Mouse (Mus musculus) midbrain, embryonic 13.5 days (tissue): ENCODE data around the gene Olfr705. TPM values are rescaled to one million over a fixed set of nuclear protein-coding genes. Genes with fewer than 3 reads are reported as not detected.
"Not testable (repeated sequence)": the region's sequence is repeated elsewhere in the genome, so short reads cannot be mapped to it uniquely, and the experiment has no call there.

Experiments
- ATAC-seq: fragments of 200-750 bp; cut with Nextera tagmentation; 2 replicates; pipeline ENCODE4 v1.8.0; 2017; ENCODE audit warnings: mild to moderate bottlenecking, moderate TSS enrichment, moderate library complexity
- H3K27ac ChIP-seq: fragments of 300-500 bp; sonication (generic); 2 replicates; pipeline ENCODE4 v1.5.1; 2015; ENCODE audit warnings: inconsistent platforms, mild to moderate bottlenecking, moderate library complexity
- H3K27me3 ChIP-seq: fragments of 300-500 bp; sonication (generic); 2 replicates; pipeline ENCODE4 v1.6.1; 2015; ENCODE audit warnings: mild to moderate bottlenecking, inconsistent platforms
- H3K36me3 ChIP-seq: fragments of 300-500 bp; sonication (generic); 2 replicates; pipeline ENCODE4 v1.6.1; 2015; ENCODE audit warnings: mild to moderate bottlenecking, inconsistent platforms
- H3K4me1 ChIP-seq: fragments of 300-500 bp; sonication (generic); replicated peaks from 2 replicates; pipeline ENCODE4 v1.6.1; 2015; ENCODE audit warnings: inconsistent platforms
- H3K4me2 ChIP-seq: fragments of 300-500 bp; sonication (generic); replicated peaks from 2 replicates; pipeline ENCODE4 v1.6.1; 2015; ENCODE audit warnings: moderate library complexity, mild to moderate bottlenecking, inconsistent platforms
- H3K4me3 ChIP-seq: fragments of 300-500 bp; sonication (generic); replicated peaks from 2 replicates; pipeline ENCODE4 v1.5.1; 2015; ENCODE audit warnings: mild to moderate bottlenecking, inconsistent platforms
- H3K9ac ChIP-seq: fragments of 300-500 bp; sonication (generic); replicated peaks from 2 replicates; pipeline ENCODE4 v1.6.1; 2015; ENCODE audit warnings: mild to moderate bottlenecking, inconsistent platforms
- H3K9me3 ChIP-seq: fragments of 300-500 bp; sonication (generic); 2 replicates; pipeline ENCODE4 v1.6.1; 2016; ENCODE audit warnings: mild to moderate bottlenecking, inconsistent platforms
- WGBS: fragments of 180-500 bp; shearing (Covaris S2); methylation state at CpG from one replicate; pipeline ENCODE4 v1.1.7; 2015; 5-methylcytosine and 5-hydroxymethylcytosine counted together
- polyA plus RNA-seq: library from polyadenylated mRNA; unstranded; fragments of >200 nt; fragmentation: Nextera tagmentation; extraction: Ambion mirVana; gene quantifications from 2 replicates; pipeline ENCODE4 v1.2.1, GENCODE M21; 2015

The Olfr705 gene
- polyA plus RNA-seq: not detected in 2 replicates

DNA sequence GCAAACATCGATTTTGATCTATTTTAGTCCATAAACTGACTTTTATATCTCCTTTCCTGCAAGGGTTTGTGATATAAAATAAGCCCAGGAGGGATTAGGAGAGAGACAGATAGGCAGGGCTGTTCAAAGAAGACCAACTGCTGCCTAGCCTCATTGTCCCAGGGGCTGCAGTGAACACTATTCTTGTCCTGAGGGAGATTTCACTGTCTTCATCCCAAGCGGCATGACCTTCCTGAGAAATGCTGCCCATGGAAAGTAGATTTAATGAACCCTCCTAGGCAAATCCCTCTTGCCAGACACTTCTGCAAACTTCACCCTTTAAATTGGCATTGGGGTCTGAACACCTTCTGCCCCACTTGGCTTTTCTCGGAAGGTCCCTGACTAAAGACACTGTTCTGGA, at the start of gene Olfr705:
Olfr705 (minus strand) TSS at position 101 of the 400 bp plus-strand sequence.
- H3K4me2 ChIP-seq: no peak within 1 kb of the TSS
- no peaks in the 10 kb centered on the region for H3K9me3 ChIP-seq
- no peaks in the 10 kb centered on the region for H3K27me3 ChIP-seq
- H3K4me1 ChIP-seq: no peaks in the 10 kb centered on the region
- no peak within 1 kb of the TSS for H3K27ac ChIP-seq
- no peak for ATAC-seq
- 82% methylated on average over 3 of the region's 3 CpGs for WGBS
- H3K9ac ChIP-seq: no peak within 1 kb of the TSS
- H3K4me3 ChIP-seq: no peak within 1 kb of the TSS
- no peaks in the 10 kb centered on the region for H3K36me3 ChIP-seq

- not testable (repeated sequence) for H3K9me3 ChIP-seq, H3K4me3 ChIP-seq, H3K27ac ChIP-seq, H3K4me1 ChIP-seq, H3K4me2 ChIP-seq, H3K27me3 ChIP-seq, ATAC-seq, H3K36me3 ChIP-seq, H3K9ac ChIP-seq
- 82% methylated on average over 7 of the region's 7 CpGs for WGBS
Measured at GRCm38 (mm10) chr7:106920961-106921360, 44.3 kb upstream of the Olfr705 start.

- H3K27ac ChIP-seq: no peak within 1 kb of the TSS
- H3K4me2 ChIP-seq: no peak within 1 kb of the TSS
- no peaks in the 10 kb centered on the region for H3K9me3 ChIP-seq
- H3K27me3 ChIP-seq: no peaks in the 10 kb centered on the region
- H3K9ac ChIP-seq: no peak within 1 kb of the TSS
- ATAC-seq: no peak
- no peak within 1 kb of the TSS for H3K4me3 ChIP-seq
- H3K36me3 ChIP-seq: no peaks in the 10 kb centered on the region
- 78% methylated on average over 2 of the region's 2 CpGs for WGBS
- H3K4me1 ChIP-seq: no peaks in the 10 kb centered on the region
Measured at GRCm38 (mm10) chr7:106907676-106908075, 31.0 kb upstream of the Olfr705 start, which contains the start of gene Olfr1532-ps1. TSS of gene Olfr1532-ps1 (plus strand) at chr7:106908001.

DNA sequence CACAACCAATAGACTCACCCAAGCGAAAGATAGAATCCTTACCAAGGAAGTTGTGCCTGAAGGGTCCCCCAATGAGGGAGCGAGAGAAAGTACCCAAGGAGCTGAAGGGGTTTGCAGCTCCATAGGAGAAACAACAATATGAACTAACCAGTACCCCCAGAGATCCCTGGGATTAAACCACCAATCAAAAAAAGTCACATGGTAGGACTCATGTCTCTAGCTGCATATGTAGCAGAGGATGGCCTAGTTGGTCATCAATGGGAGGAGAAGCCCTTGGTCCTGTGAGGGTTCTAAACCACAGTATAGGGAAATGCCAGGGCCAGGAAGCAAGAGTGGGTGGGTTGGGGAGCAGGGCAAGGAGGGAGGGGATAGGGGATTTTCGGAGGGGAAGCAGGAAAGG, 24.4 kb upstream of the Olfr705 start, which contains the start of gene Olfr707:
Olfr707 (minus strand) TSS at position 101 of the 400 bp plus-strand sequence.
- not testable (repeated sequence) for H3K36me3 ChIP-seq, H3K9me3 ChIP-seq, ATAC-seq, H3K27ac ChIP-seq, H3K9ac ChIP-seq, H3K27me3 ChIP-seq, H3K4me2 ChIP-seq, H3K4me1 ChIP-seq, H3K4me3 ChIP-seq
- 91% methylated on average over 3 of the region's 3 CpGs for WGBS

DNA sequence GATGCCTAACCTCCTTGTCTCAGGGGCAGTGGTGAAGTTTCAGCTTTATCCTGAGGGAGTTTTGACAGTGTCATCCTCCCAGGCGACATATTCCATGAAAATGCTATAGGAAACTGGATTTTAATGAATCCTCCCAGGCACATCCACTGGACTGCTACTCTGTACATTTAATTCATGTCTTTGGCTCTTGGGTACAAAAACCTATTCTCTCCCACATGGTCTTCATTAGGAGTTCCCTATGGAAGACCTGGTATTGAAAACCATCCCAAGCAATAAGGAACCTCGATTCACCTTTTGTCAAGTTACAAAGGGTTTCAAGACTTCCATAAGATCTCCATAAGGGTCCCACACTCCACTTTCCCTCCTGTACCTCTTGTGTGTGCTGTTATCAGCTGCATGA, 11.4 kb upstream of the Olfr705 start, which contains the start of gene Olfr706:
Olfr706 (minus strand) TSS at position 101 of the 400 bp plus-strand sequence.
- Histone ChIP-seq H3K9me3 (no peaks in the 10 kb centered on the region), H3K36me3 (no peaks in the 10 kb centered on the region), H3K27me3 (no peaks in the 10 kb centered on the region), H3K4me2 (no peak within 1 kb of the TSS), H3K4me3 (no peak within 1 kb of the TSS), H3K27ac (no peak within 1 kb of the TSS), H3K9ac (no peak within 1 kb of the TSS), H3K4me1 (no peaks in the 10 kb centered on the region)
- 91% methylated on average over 2 of the region's 2 CpGs for WGBS
- ATAC-seq: no peak

DNA sequence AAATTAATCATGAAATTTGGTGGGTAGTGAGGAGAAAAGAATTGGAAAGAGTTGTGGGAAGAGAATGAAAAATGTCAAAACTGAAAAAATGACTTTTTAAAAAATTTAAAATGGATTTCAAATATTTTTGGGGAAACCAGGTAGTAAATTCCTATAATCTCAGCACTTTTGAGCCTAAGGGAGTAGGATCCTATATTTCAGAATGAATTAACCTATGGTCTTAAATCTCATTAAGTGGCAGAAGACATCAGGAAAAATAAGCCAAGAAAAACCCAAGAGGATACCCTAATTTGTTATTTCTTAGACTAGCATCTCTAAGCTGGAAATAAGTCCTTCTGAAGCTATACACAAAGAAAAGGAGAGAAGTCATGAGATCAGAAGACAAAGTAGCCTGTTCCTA, 13.8 kb downstream of the Olfr705 start, which contains the start of gene Olfr704:
Olfr704 (plus strand) TSS at position 301 of the 400 bp plus-strand sequence.
- Histone ChIP-seq H3K4me1 (no peaks in the 10 kb centered on the region), H3K9me3 (no peaks in the 10 kb centered on the region), H3K4me3 (no peak within 1 kb of the TSS), H3K36me3 (no peaks in the 10 kb centered on the region), H3K27ac (no peak within 1 kb of the TSS), H3K4me2 (no peak within 1 kb of the TSS), H3K9ac (no peak within 1 kb of the TSS), H3K27me3 (no peaks in the 10 kb centered on the region)
- no peak for ATAC-seq

DNA sequence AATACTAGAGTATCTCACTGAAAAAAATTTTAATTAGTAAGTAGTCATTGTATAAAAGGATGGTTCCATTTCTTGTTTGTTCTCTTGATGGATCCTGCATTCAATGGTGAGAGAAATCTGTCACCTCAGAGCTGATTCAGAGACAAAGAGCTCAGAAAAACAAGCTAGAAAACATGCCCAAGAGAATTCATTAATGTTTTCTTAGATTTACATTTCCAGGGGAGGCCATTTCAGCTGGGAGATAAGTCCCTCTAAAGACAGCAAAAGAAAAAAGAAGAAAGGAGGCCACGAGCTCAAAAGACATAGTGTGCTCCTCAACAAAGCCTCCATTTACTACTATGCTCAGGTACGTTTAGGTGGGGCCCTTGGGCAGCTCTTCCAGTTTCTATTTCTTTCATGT, 33.6 kb downstream of the Olfr705 start, which contains the start of gene Olfr703:
Olfr703 (plus strand) TSS at position 301 of the 400 bp plus-strand sequence.
- H3K27me3 ChIP-seq: no peaks in the 10 kb centered on the region
- H3K27ac ChIP-seq: no peak within 1 kb of the TSS
- no peak for ATAC-seq
- no peak within 1 kb of the TSS for H3K4me2 ChIP-seq
- H3K9me3 ChIP-seq: no peaks in the 10 kb centered on the region
- H3K4me1 ChIP-seq: no peaks in the 10 kb centered on the region
- 58% methylated on average over 2 of the region's 2 CpGs for WGBS
- H3K4me3 ChIP-seq: no peak within 1 kb of the TSS
- no peaks in the 10 kb centered on the region for H3K36me3 ChIP-seq
- H3K9ac ChIP-seq: no peak within 1 kb of the TSS

DNA sequence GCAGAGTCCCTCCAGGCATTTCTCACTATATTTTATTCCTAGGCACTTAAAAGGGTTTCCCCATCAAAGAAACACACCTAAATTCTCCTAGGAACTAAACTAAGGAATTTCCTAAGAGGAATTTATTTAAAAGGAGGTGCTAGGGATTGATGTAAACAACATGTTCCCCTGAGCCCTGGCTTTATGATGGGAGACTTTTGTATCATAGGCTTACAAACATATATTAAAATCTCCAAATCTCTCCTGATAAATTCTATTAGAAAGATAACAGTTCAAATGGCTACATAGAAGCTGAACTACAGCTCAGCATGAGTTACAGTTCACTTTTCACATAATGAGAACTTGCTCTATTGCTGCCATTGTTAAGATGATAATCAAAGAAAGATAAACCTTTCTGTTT, 42.9 kb downstream of the Olfr705 start, which contains the start of gene Olfr702:
Olfr702 (minus strand) TSS at position 101 of the 400 bp plus-strand sequence.
- Histone ChIP-seq H3K27ac (no peak within 1 kb of the TSS), H3K4me3 (no peak within 1 kb of the TSS), H3K9me3 (no peaks in the 10 kb centered on the region), H3K27me3 (no peaks in the 10 kb centered on the region), H3K9ac (no peak within 1 kb of the TSS), H3K4me2 (no peak within 1 kb of the TSS), H3K4me1 (no peaks in the 10 kb centered on the region), H3K36me3 (no peaks in the 10 kb centered on the region)
- ATAC-seq: no peak

Other genes starting within 250 kb of the Olfr705 start
- not detected in 2 replicates for gene Olfr693, start 196.3 kb downstream of the Olfr705 start, polyA plus RNA-seq
- not detected in 2 replicates for gene Olfr694, start 185.1 kb downstream of the Olfr705 start, polyA plus RNA-seq
- gene Olfr695, start 160.5 kb downstream of the Olfr705 start, polyA plus RNA-seq: not detected in 2 replicates
- not detected in 2 replicates for gene Olfr697, start 134.4 kb downstream of the Olfr705 start, polyA plus RNA-seq
- not detected in 2 replicates for gene Olfr698, start 121.5 kb downstream of the Olfr705 start, polyA plus RNA-seq
- not detected in 2 replicates for gene Olfr699, start 83.7 kb downstream of the Olfr705 start, polyA plus RNA-seq
- not detected in 2 replicates for gene Olfr700, start 68.1 kb downstream of the Olfr705 start, polyA plus RNA-seq
- not detected in 2 replicates for gene Olfr701, start 62.8 kb downstream of the Olfr705 start, polyA plus RNA-seq
- gene Olfr702, start 43.0 kb downstream of the Olfr705 start, polyA plus RNA-seq: not detected in 2 replicates
- not detected in 2 replicates for gene Olfr703, start 33.5 kb downstream of the Olfr705 start, polyA plus RNA-seq
- gene Olfr704, start 13.7 kb downstream of the Olfr705 start, polyA plus RNA-seq: not detected in 2 replicates
- not detected in 2 replicates for gene Olfr706, start 11.3 kb upstream of the Olfr705 start, polyA plus RNA-seq
- gene Olfr707, start 24.4 kb upstream of the Olfr705 start, polyA plus RNA-seq: not detected in 2 replicates
- gene Olfr1532-ps1, start 31.1 kb upstream of the Olfr705 start, polyA plus RNA-seq: not detected in 2 replicates
- gene Olfr709-ps1, start 55.3 kb upstream of the Olfr705 start, polyA plus RNA-seq: not detected in 2 replicates
- gene Olfr710, start 71.4 kb upstream of the Olfr705 start, polyA plus RNA-seq: not detected in 2 replicates
- gene Olfr6, start 87.0 kb upstream of the Olfr705 start, polyA plus RNA-seq: not detected in 2 replicates
- not detected in 2 replicates for gene Olfr711, start 98.6 kb upstream of the Olfr705 start, polyA plus RNA-seq
- not detected in 2 replicates for gene Olfr2, start 129.2 kb upstream of the Olfr705 start, polyA plus RNA-seq
- not detected in 2 replicates for gene Olfr713, start 154.3 kb upstream of the Olfr705 start, polyA plus RNA-seq
- not detected in 2 replicates for gene Olfr714, start 194.1 kb upstream of the Olfr705 start, polyA plus RNA-seq
- gene Olfr17, start 216.3 kb upstream of the Olfr705 start, polyA plus RNA-seq: not detected in 2 replicates
- not detected in 2 replicates for gene Olfr715b, start 233.5 kb upstream of the Olfr705 start, polyA plus RNA-seq